Mouse (Mus musculus): ENCODE measurements around the gene Edc3. TPM values are rescaled to one million over a fixed set of nuclear protein-coding genes. Genes with fewer than 3 reads are reported as not detected.
"Not testable (repeated sequence)": the region's sequence is repeated elsewhere in the genome, so short reads cannot be mapped to it uniquely, and the experiment has no call there.

Gene Edc3
- polyA plus RNA-seq, 3 experiments from 2014 or later: 22.7 to 32.1 (median 29.1) TPM

GRCm38 (mm10) chr9:57706496-57706895 lies 1.8 kb upstream of the Edc3 start:
- no peak for ATAC-seq

GRCm38 (mm10) chr9:57708720-57709274 lies 457 bp downstream of the Edc3 start:
- no peak for ATAC-seq

GRCm38 (mm10) chr9:57710214-57710613 lies 1.9 kb downstream of the Edc3 start:
- ATAC-seq: not testable (repeated sequence)

GRCm38 (mm10) chr9:57712194-57712593 lies 3.9 kb downstream of the Edc3 start:
- no peak for ATAC-seq

GRCm38 (mm10) chr9:57718408-57718807 lies 10.1 kb downstream of the Edc3 start:
- no peak for ATAC-seq

GRCm38 (mm10) chr9:57720736-57721135 lies 12.4 kb downstream of the Edc3 start:
- no peak for ATAC-seq

- no peak for ATAC-seq
Observed at GRCm38 (mm10) chr9:57722371-57722770, 14.0 kb downstream of the Edc3 start.

GRCm38 (mm10) chr9:57723315-57723715 lies 15.0 kb downstream of the Edc3 start:
- ATAC-seq: no peak

GRCm38 (mm10) chr9:57723796-57724195 lies 15.5 kb downstream of the Edc3 start:
- no peak for ATAC-seq

- no peak for ATAC-seq
Observed at GRCm38 (mm10) chr9:57724701-57725100, 16.4 kb downstream of the Edc3 start.

GRCm38 (mm10) chr9:57728312-57728711 lies 20.0 kb downstream of the Edc3 start:
- no peak for ATAC-seq

- no peak for ATAC-seq
Observed at GRCm38 (mm10) chr9:57733606-57734005, 25.3 kb downstream of the Edc3 start.

GRCm38 (mm10) chr9:57739863-57740262 lies 31.5 kb downstream of the Edc3 start:
- no peak for ATAC-seq

GRCm38 (mm10) chr9:57744462-57745091 lies 36.2 kb downstream of the Edc3 start:
- ATAC-seq: peak; percentile 58

GRCm38 (mm10) chr9:57747067-57747466 lies 38.7 kb downstream of the Edc3 start:
- ATAC-seq: no peak

- no peak for ATAC-seq
Observed at GRCm38 (mm10) chr9:57748137-57748536, 39.8 kb downstream of the Edc3 start.

GRCm38 (mm10) chr9:57748831-57749230 lies 40.5 kb downstream of the Edc3 start:
- ATAC-seq: no peak

- ATAC-seq: no peak
Observed at GRCm38 (mm10) chr9:57750901-57751300, 42.6 kb downstream of the Edc3 start.

GRCm38 (mm10) chr9:57757578-57757977 lies 49.2 kb downstream of the Edc3 start:
- no peak for ATAC-seq

GRCm38 (mm10) chr9:57758528-57758927 lies 50.2 kb downstream of the Edc3 start:
- ATAC-seq: no peak

- peak; percentile 59 for ATAC-seq
Observed at GRCm38 (mm10) chr9:57759289-57759688, 50.9 kb downstream of the Edc3 start.

GRCm38 (mm10) chr9:57760416-57761146 lies 52.2 kb downstream of the Edc3 start:
- no peak for ATAC-seq

GRCm38 (mm10) chr9:57761563-57762551 lies 53.5 kb downstream of the Edc3 start:
- ATAC-seq: no peak
